Mouse (Mus musculus) lung, postnatal 0 days (tissue): ENCODE measurements around the gene Lenep.

ENCODE experiments used
- CTCF ChIP-seq: IDR thresholded peaks from 2 replicates; pipeline ENCODE4 v1.5.1; 2016; ENCODE audit warnings: antibody characterized with exemption, mild to moderate bottlenecking
- EP300 ChIP-seq: IDR thresholded peaks from 2 replicates; pipeline ENCODE4 v1.6.1; 2016; ENCODE audit warnings: antibody characterized with exemption, mild to moderate bottlenecking, control low read depth

GRCm38 (mm10) chr3:89395806-89396653, 6.6 kb downstream of the Lenep start:
- TF ChIP-seq CTCF (peak; percentile 90), EP300 (no peak)
